Mouse (Mus musculus): ENCODE data around the gene Slamf1. TPM values are rescaled to one million over a fixed set of nuclear protein-coding genes. Genes with fewer than 3 reads are reported as not detected.

Gene Slamf1
- polyA plus RNA-seq, 1 experiment from 2014 or later, result 0.10 TPM

DNA sequence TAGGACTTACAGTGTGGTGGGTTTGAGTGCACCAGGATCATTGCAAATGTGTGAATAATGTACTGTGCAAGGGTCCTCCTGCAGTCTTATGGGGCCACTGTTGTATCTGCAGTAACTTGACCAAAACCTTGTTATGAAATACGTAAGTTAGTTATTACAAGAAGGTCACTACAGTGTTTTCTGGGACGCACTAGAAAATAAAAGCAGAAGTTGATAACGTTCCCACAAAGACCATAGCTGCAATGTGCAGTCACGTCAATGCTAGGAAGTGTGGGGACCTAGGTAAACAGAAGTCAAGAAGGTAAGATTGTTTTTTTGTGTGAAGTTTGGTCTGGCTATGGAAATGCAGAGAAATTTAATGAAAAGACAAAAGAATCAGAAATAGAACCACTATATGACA, 50.1 kb downstream of the Slamf1 start:
- H3K36me3 ChIP-seq (ENCODE audit: poor library complexity, severe bottlenecking), result no peaks in the 10 kb centered on the region
- H3K27ac ChIP-seq, result no peak overlapping the region
- WGBS, result 90% methylated on average over 4 of the region's 4 CpGs
- H3K4me1 ChIP-seq, result no peaks in the 10 kb centered on the region
- no peak overlapping the region for H3K9ac ChIP-seq
- no peak for ATAC-seq
- no peaks in the 10 kb centered on the region for H3K9me3 ChIP-seq (replicated peaks)
- no peak overlapping the region for H3K4me2 ChIP-seq
- no peak overlapping the region for H3K4me3 ChIP-seq
- H3K27me3 ChIP-seq, result no peaks in the 10 kb centered on the region

DNA sequence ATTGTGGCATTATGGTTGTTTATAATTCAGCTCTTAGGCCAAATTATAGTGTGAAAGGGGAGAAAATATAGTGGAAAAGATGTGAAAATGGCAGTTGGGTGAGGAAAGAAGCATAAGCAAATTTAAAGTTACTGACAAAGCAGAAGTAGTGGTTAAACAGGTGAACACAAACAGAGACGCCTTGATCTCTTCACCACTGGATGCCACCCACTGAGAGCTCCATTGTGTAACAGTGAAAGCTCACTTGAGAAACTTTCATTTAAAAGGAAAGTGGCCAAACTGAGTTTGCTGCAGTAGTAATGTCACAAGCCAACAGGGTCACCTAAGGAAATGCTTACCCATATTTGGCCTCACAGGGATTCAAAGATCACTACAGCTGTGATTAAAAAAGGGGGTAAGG, 54.4 kb downstream of the Slamf1 start:
- H3K4me3 ChIP-seq, result no peak overlapping the region
- ATAC-seq, result no peak
- H3K4me2 ChIP-seq, result no peak overlapping the region
- no peaks in the 10 kb centered on the region for H3K9me3 ChIP-seq (replicated peaks)
- H3K36me3 ChIP-seq (ENCODE audit: poor library complexity, severe bottlenecking), result no peaks in the 10 kb centered on the region
- 13% methylated on average over 1 of the region's 1 CpGs for WGBS
- no peaks in the 10 kb centered on the region for H3K27me3 ChIP-seq
- H3K4me1 ChIP-seq, result no peaks in the 10 kb centered on the region
- H3K9ac ChIP-seq, result no peak overlapping the region
- H3K27ac ChIP-seq, result no peak overlapping the region

DNA sequence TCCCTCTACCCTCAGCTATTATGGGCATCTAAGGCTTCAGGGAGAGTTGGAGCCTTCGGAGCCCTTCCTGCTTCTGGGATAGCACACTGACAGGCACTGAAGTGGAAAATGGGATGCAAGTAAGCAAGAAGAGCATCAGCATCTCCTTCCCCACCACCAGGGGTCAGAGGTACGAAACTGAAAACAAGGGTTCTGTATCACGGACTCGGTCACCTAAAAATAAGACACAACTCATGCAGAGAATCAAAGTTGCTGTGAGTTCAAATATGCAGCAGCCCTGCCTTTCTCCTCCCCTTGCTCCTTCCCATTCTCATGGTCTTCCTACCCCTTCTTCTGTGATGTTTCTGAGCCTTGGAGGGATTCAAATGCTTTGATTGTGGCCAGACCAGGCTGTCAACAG, 58.5 kb downstream of the Slamf1 start:
- 34% methylated on average over 4 of the region's 4 CpGs for WGBS
- H3K9ac ChIP-seq, result no peak overlapping the region
- H3K4me3 ChIP-seq, result no peak overlapping the region
- no peaks in the 10 kb centered on the region for H3K36me3 ChIP-seq (ENCODE audit: poor library complexity, severe bottlenecking)
- H3K4me2 ChIP-seq, result no peak overlapping the region
- H3K27me3 ChIP-seq, result no peaks in the 10 kb centered on the region
- no peaks in the 10 kb centered on the region for H3K4me1 ChIP-seq
- H3K9me3 ChIP-seq (replicated peaks), result no peaks in the 10 kb centered on the region
- ATAC-seq, result no peak
- H3K27ac ChIP-seq, result no peak overlapping the region

DNA sequence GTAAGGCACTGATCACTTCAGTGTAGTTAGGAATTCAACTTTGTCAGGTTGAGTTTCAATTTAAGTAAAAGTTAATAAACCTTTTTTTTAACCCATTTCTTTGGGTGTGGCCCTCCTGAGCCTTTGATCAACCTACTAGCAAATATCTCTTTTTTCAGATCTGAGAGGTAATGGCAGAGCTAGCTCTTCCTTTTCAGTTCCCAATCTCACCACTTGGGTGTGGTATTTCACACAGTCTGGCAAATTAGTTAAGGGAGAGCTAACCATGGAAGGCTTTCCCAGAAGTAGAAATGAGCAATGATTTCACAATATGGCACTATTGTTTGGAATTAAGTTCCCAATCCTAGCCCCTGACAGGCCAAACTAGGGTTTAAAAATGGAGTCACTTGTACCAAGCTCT, 59.2 kb downstream of the Slamf1 start:
- H3K36me3 ChIP-seq (ENCODE audit: poor library complexity, severe bottlenecking), result no peaks in the 10 kb centered on the region
- no peak overlapping the region for H3K4me2 ChIP-seq
- no peak overlapping the region for H3K4me3 ChIP-seq
- no peaks in the 10 kb centered on the region for H3K4me1 ChIP-seq
- no peak overlapping the region for H3K27ac ChIP-seq
- H3K9me3 ChIP-seq (replicated peaks), result no peaks in the 10 kb centered on the region
- ATAC-seq, result no peak
- H3K9ac ChIP-seq, result no peak overlapping the region
- H3K27me3 ChIP-seq, result no peaks in the 10 kb centered on the region

DNA sequence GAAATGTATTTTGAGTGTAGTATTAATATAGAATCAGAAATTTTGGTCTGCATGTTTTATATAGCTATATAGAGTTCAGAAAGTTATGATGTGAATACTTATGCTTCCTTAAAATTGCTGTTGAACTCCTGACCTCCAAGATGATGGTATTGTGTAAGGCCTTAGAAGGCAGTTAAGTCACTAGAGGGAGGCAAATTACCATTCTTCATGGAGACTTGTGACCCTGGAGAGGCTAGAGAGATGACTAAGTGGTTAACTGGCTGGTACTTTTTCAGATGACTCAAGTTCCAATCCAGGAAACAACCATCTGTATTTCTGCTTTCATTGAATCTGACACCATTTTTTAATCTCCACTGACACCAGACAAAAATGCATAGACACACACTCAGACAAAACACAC, 60.7 kb downstream of the Slamf1 start:
- H3K27ac ChIP-seq, result no peak overlapping the region
- ATAC-seq, result no peak
- no peaks in the 10 kb centered on the region for H3K36me3 ChIP-seq (ENCODE audit: poor library complexity, severe bottlenecking)
- no peak overlapping the region for H3K4me2 ChIP-seq
- no peaks in the 10 kb centered on the region for H3K9me3 ChIP-seq (replicated peaks)
- no peaks in the 10 kb centered on the region for H3K4me1 ChIP-seq
- no peak overlapping the region for H3K4me3 ChIP-seq
- H3K9ac ChIP-seq, result no peak overlapping the region
- H3K27me3 ChIP-seq, result no peaks in the 10 kb centered on the region

DNA sequence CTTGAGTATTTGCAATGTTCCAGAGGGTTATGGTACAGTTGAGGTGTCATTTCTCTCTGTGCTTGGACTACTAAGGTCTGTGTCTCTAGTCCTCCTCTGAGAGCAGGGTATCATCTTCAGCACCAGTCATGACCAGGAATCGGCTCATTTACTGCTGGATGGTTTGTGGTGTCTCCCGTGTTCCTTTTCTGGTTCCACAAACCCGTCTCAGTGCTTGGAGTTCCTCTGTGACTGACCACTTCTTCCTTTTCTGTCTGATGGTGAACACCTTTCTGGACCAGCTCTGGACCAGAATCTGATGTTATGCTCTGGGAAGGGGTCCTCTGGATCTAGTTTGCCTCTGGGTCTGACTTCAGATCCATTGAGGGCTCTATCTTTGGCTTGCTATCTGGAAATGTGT, 72.6 kb downstream of the Slamf1 start, which contains the start of gene Cd84:
Cd84 (plus strand) TSS at position 210 of the 400 bp plus-strand sequence.
- no peaks in the 10 kb centered on the region for H3K36me3 ChIP-seq (ENCODE audit: poor library complexity, severe bottlenecking)
- H3K27ac ChIP-seq, result no peak within 1 kb of the TSS
- whole genome bisulfite sequencing, result 88% methylated on average over 3 of the region's 3 CpGs
- no peaks in the 10 kb centered on the region for H3K9me3 ChIP-seq (replicated peaks)
- no peaks in the 10 kb centered on the region for H3K4me1 ChIP-seq
- H3K4me2 ChIP-seq, result no peak within 1 kb of the TSS
- no peaks in the 10 kb centered on the region for H3K27me3 ChIP-seq
- no peak within 1 kb of the TSS for H3K9ac ChIP-seq
- H3K4me3 ChIP-seq, result no peak within 1 kb of the TSS
- ATAC-seq, result no peak

DNA sequence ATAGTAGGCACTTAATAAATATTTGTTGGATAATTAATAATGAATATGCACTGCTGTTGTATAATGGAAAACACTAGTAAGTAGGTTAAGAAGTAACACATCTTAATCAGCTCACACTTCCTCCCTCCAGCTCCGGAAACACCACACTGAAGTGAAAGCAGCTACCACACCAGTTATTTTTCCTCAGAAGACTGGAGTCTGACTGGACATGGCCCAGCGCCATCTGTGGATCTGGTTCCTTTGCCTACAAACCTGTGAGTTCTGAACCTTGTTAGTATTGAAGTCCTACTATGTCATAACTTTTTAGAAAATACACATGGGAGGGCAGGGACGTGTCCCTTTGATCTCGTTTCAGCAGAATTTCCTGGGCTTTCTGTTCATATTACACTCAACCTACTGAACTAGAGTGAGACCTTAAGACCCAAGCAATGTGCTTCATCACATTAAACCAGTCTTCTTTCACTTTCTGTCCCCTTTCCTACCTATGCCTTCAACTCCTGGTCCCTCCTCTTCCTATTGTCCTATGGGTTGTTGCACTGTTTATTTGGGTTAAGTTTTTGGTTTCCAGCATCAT, 73.6 kb downstream of the Slamf1 start:
- H3K9ac ChIP-seq, result no peak overlapping the region
- H3K4me1 ChIP-seq, result no peaks in the 10 kb centered on the region
- no peak overlapping the region for H3K4me2 ChIP-seq
- no peaks in the 10 kb centered on the region for H3K36me3 ChIP-seq (ENCODE audit: poor library complexity, severe bottlenecking)
- H3K27ac ChIP-seq, result no peak overlapping the region
- 82% methylated on average over 4 of the region's 4 CpGs for WGBS
- no peaks in the 10 kb centered on the region for H3K9me3 ChIP-seq (replicated peaks)
- no peaks in the 10 kb centered on the region for H3K27me3 ChIP-seq
- H3K4me3 ChIP-seq, result no peak overlapping the region
- ATAC-seq, result no peak

DNA sequence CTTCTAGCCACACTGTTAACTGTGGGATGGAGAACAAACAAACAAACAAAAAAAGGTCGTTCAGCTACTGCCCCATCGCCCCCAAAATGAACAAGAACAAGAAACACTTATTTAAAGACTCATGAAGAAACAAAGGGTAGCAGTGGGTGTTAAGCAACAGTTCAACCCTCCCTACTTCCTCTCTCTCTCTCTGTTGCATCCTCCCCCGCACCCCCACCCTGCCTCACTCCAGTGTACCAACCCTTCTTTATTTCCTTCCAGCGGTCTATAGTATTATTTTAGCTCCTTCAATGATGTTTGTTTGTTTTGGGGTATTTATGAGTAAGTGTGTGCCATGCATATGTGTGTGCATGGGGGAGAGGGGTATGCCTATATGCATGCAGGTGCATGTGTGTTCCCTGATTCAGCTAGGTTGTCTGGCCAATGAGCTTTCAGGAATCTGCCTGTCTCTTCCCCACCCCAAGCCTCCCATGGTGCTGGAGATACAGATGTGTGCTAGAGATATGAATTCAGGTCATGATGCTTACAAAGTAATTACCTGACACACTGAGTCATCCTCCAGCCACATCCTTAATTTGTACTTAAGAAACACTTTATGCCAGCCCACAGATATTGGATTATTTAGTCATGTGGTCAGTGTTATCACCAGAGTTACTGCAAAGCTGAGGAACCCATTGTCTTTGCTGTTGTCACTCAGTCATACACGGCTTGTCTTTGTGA, 78.3 kb downstream of the Slamf1 start:
- Histone ChIP-seq H3K4me3 (no peak overlapping the region), H3K9me3 (replicated peaks) (no peaks in the 10 kb centered on the region), H3K9ac (no peak overlapping the region), H3K36me3 (ENCODE audit: poor library complexity, severe bottlenecking) (no peaks in the 10 kb centered on the region), H3K4me2 (no peak overlapping the region), H3K4me1 (no peaks in the 10 kb centered on the region), H3K27ac (no peak overlapping the region), H3K27me3 (no peaks in the 10 kb centered on the region)
- no peak for ATAC-seq
- WGBS, result 80% methylated on average over 5 of the region's 5 CpGs

DNA sequence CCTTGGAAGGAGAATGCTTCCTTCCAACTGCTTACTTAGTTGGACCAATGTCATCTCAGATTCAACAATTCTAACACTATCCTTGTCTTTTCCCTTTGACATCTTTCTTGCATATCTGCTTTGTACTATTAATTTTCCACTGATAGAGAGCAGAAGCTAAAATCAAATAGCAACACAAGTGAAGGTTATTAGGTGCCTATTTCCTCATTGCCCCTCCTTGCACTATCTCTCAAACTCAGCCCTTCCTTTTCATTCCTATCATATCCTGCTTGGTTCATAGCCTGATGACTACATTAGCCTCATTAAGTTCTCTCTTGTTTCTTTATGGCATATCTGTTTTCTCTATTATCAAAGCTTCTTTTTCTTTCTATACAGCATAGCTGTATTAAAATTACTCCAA, 81.3 kb downstream of the Slamf1 start:
- H3K27ac ChIP-seq, result no peak overlapping the region
- no peak overlapping the region for H3K9ac ChIP-seq
- H3K4me3 ChIP-seq, result no peak overlapping the region
- H3K36me3 ChIP-seq (ENCODE audit: poor library complexity, severe bottlenecking), result no peaks in the 10 kb centered on the region
- no peak for ATAC-seq
- no peaks in the 10 kb centered on the region for H3K9me3 ChIP-seq (replicated peaks)
- no peaks in the 10 kb centered on the region for H3K27me3 ChIP-seq
- no peaks in the 10 kb centered on the region for H3K4me1 ChIP-seq
- H3K4me2 ChIP-seq, result no peak overlapping the region

DNA sequence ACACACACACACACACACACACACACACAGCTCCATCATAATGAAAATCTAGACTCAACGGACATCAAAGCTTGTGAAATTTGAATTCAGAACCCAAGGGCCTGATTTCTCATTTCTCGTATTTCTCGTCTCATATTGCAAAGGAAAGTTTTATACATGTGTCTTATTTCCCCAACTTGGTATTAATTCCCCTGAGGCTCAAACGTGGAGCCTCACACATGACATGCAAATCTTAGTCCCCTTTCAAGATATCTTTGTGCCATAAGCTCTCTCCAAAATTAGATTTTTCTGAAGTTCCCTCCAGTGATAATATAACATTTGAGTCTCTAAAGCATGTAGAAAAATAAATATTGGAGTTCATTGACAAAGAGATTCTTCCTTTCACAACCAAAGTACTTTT, 81.8 kb downstream of the Slamf1 start:
- no peak for ATAC-seq
- WGBS, result 80% methylated on average over 4 of the region's 4 CpGs
- Histone ChIP-seq H3K36me3 (ENCODE audit: poor library complexity, severe bottlenecking) (no peaks in the 10 kb centered on the region), H3K4me1 (no peaks in the 10 kb centered on the region), H3K4me3 (no peak overlapping the region), H3K4me2 (no peak overlapping the region), H3K9me3 (replicated peaks) (no peaks in the 10 kb centered on the region), H3K9ac (no peak overlapping the region), H3K27me3 (no peaks in the 10 kb centered on the region), H3K27ac (no peak overlapping the region)

DNA sequence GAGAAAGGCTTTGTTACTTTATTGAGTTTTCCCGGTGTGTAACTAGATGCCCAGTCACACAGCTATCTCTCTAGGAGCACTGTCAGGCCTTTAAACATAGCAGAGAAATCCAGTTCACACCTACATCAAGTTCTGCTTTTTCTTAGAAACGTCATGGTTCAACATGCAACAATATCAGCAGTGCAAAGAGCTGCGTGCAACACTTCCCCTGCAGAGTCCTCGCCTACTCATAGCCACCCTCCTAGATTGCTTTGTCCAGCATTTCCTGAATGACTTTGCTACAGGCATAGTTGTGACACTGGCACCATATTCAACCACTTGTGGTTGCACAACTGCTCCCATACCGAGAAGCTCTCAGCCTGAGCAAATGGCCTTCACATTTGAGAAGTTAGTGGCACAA, 82.5 kb downstream of the Slamf1 start:
- no peak for ATAC-seq
- H3K4me2 ChIP-seq, result no peak overlapping the region
- no peaks in the 10 kb centered on the region for H3K9me3 ChIP-seq (replicated peaks)
- H3K36me3 ChIP-seq (ENCODE audit: poor library complexity, severe bottlenecking), result no peaks in the 10 kb centered on the region
- H3K27me3 ChIP-seq, result no peaks in the 10 kb centered on the region
- H3K4me3 ChIP-seq, result no peak overlapping the region
- no peak overlapping the region for H3K9ac ChIP-seq
- H3K27ac ChIP-seq, result no peak overlapping the region
- no peaks in the 10 kb centered on the region for H3K4me1 ChIP-seq
- 89% methylated on average over 5 of the region's 5 CpGs for WGBS
